Mouse (Mus musculus) midbrain, postnatal 0 days (tissue): Measurements from ENCODE around the gene Tns3. TPM values are rescaled to one million over a fixed set of nuclear protein-coding genes. Genes with fewer than 3 reads are reported as not detected.
A peak's percentile ranks its signal among the peaks of the same experiment; 100 is the strongest.

Experiments used
- ATAC-seq: fragments of 200-750 bp; cut with Nextera tagmentation; 2 replicates; pipeline ENCODE4 v1.8.0; 2017; ENCODE audit warnings: moderate number of reproducible peaks, mild to moderate bottlenecking, moderate TSS enrichment, moderate library complexity; ENCODE audit not compliant: low FRiP score
- DNase-seq: peaks from one replicate; pipeline ENCODE4 v3.0.0-alpha.2; 2015; ENCODE audit warnings: low spot score
- H3K27ac ChIP-seq: fragments of 300-500 bp; sonication (generic); 2 replicates; pipeline ENCODE4 v1.5.1; 2014; ENCODE audit warnings: low read depth, mild to moderate bottlenecking, low read length, mixed read lengths
- H3K27me3 ChIP-seq: fragments of 300-500 bp; sonication (generic); 2 replicates; pipeline ENCODE4 v1.6.1; 2014; ENCODE audit warnings: low read length, control low read depth, mixed read lengths; ENCODE audit not compliant: insufficient read depth
- H3K36me3 ChIP-seq: fragments of 300-500 bp; sonication (generic); 2 replicates; pipeline ENCODE4 v1.6.1; 2014; ENCODE audit warnings: low read length, control low read depth, mixed read lengths; ENCODE audit not compliant: insufficient read depth
- H3K4me1 ChIP-seq: fragments of 300-500 bp; sonication (generic); 2 replicates; pipeline ENCODE4 v1.6.1; 2014; ENCODE audit warnings: mild to moderate bottlenecking, control low read depth, antibody characterized with exemption, low read length, mixed read lengths; ENCODE audit not compliant: insufficient read depth
- H3K4me2 ChIP-seq: fragments of 300-500 bp; sonication (generic); 2 replicates; pipeline ENCODE4 v1.6.1; 2014; ENCODE audit warnings: low read depth, mild to moderate bottlenecking, low read length, mixed read lengths; ENCODE audit not compliant: poor library complexity, severe bottlenecking
- H3K4me3 ChIP-seq: fragments of 300-500 bp; sonication (generic); 2 replicates; pipeline ENCODE4 v1.5.1; 2014; ENCODE audit warnings: low read depth, mild to moderate bottlenecking, low read length, moderate library complexity
- H3K9ac ChIP-seq: fragments of 300-500 bp; sonication (generic); replicated peaks from 2 replicates; pipeline ENCODE4 v1.6.1; 2014; ENCODE audit warnings: mild to moderate bottlenecking, low read length, moderate library complexity, mixed read lengths; ENCODE audit not compliant: poor library complexity, severe bottlenecking
- H3K9me3 ChIP-seq: fragments of 300-500 bp; sonication (generic); 2 replicates; pipeline ENCODE4 v1.6.1; 2016; ENCODE audit warnings: low read length, control low read depth
- CTCF ChIP-seq: IDR thresholded peaks from 2 replicates; pipeline ENCODE4 v1.5.1; 2016; ENCODE audit warnings: antibody characterized with exemption, mild to moderate bottlenecking
- WGBS: fragments of 180-500 bp; shearing (Covaris S2); extraction: QIAGEN DNeasy Blood & Tissue Kit; methylation state at CpG from one replicate; pipeline ENCODE4 v1.1.7; 2014; 5-methylcytosine and 5-hydroxymethylcytosine counted together
- polyA plus RNA-seq: library from polyadenylated mRNA; unstranded; fragments of >200 nt; fragmentation: Nextera tagmentation; extraction: Ambion mirVana; gene quantifications from 2 replicates; pipeline ENCODE4 v1.2.1, GENCODE M21; 2015
- total RNA-seq: library from RNA; depleted of rRNA; stranded (reverse); fragments of >200 nt; gene quantifications from 2 replicates; pipeline ENCODE4 v1.2.3, GENCODE M21; 2014; rRNA removed

Gene Tns3
- total RNA-seq (33.3 and 38.7 TPM in 2 replicates), polyA plus RNA-seq (4.7 and 4.9 TPM in 2 replicates)

DNA sequence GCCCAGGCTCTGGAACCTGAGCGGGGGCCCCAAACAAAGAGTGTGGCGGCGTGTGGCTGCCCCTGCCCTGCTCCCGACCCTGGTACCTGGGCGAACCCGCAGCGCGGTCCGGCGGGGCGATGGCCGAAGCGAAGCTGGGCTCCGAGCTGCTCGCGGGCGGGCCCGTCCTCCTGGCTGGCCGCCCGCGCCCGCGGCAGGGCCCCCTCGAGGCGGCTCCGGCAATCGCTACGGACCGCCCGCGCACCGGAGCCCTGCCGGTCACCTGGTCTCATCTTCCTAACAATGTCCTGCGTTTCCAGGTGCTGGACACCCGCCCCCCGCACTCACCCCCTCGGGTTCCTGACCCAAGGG, at the start of gene Tns3:
TSS of gene Tns3 (minus strand) at position 143 of the 351 bp plus-strand sequence.
- DNase-seq: peak; percentile 48
- WGBS: 1% methylated on average over 26 of the region's 37 CpGs

DNA sequence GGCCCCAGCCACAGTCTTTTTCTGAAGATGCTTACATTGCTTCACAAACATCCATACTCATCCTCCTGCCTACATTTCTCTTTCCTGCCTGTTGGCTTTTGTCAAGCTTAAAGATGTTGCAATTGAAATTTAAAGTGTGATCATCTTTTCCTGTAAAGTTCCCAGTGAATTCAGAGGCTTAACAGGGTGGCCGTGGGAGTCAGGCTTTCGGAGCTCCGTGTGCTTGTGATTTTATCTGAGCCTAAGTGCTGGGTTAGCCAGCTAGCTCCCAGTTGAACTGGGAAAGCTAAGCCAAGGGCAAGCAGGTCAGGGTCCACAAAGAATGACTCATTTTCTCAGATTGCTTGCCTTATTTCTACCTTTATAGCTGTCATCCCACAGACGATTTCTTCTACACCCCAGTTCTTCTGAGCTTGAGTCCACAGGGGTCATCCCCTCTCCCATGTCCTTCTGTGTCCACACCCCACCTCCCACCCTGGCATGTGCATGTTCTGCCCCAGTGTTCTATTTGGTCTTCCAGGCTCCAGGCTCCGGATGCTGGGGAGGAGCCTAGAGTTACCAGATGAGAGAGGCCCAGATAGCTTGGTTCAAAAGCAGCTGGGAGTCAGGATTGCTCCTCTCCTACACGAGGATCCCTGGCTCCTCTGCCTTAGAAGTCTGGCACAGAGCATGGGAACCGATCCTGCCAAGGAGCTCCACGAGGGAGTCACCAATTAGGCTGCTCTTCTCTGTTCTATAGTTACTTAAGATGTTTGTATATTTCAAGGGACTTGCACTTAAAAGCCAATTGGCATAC, 42.1 kb upstream of the Tns3 start:
- H3K4me1 ChIP-seq: no peaks in the 10 kb centered on the region
- H3K9me3 ChIP-seq: no peaks in the 10 kb centered on the region
- ATAC-seq: no peak
- no peak for DNase-seq
- H3K4me2 ChIP-seq: no peak overlapping the region
- no peak overlapping the region for H3K9ac ChIP-seq
- TF ChIP-seq CTCF: no peak
- no peak overlapping the region for H3K27ac ChIP-seq
- H3K36me3 ChIP-seq: no peaks in the 10 kb centered on the region
- 70% methylated on average over 8 of the region's 8 CpGs for WGBS
- H3K4me3 ChIP-seq: no peak overlapping the region
- no peaks in the 10 kb centered on the region for H3K27me3 ChIP-seq

More for the DNA sequence above, at the start of gene Tns3:
- H3K4me3 ChIP-seq: peak within 1 kb of the TSS; percentile 49
- peak within 1 kb of the TSS; percentile 71 for H3K9ac ChIP-seq
- no peaks in the 10 kb centered on the region for H3K9me3 ChIP-seq
- peaks cover 8% of the 10 kb centered on the region; the same call in 1 of the 2 replicates for H3K4me1 ChIP-seq
- no peak within 1 kb of the TSS for H3K27ac ChIP-seq
- peak within 1 kb of the TSS; percentile 81 for H3K4me2 ChIP-seq
- peak; percentile 64; the same call in 1 of the 2 replicates for ATAC-seq
- no peaks in the 10 kb centered on the region for H3K27me3 ChIP-seq
- no peaks in the 10 kb centered on the region for H3K36me3 ChIP-seq
- no peak for TF ChIP-seq CTCF

DNA sequence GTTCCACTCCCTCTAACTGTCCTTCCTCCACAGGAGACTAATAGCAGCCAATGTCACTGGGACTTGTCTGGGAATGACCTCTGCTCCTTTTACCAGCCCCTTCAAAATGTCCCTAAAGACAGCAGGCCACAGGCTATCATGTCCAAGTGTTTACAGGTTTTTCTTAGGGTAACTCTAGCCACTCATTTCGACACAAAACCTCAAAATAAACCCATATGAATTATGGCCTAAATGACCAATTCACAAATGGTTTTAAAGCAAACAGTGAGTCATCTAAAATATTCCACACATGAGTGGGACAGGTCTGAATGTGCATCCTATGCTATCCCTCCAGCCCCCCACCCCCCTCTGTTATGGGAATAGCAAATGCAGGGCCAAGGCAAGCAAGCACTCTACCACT, 40.8 kb upstream of the Tns3 start:
- no peak overlapping the region for H3K27ac ChIP-seq
- H3K9ac ChIP-seq: no peak overlapping the region
- no peaks in the 10 kb centered on the region for H3K4me1 ChIP-seq
- no peak overlapping the region for H3K4me2 ChIP-seq
- H3K27me3 ChIP-seq: no peaks in the 10 kb centered on the region
- H3K36me3 ChIP-seq: no peaks in the 10 kb centered on the region
- no peak overlapping the region for H3K4me3 ChIP-seq
- 81% methylated on average over 1 of the region's 1 CpGs for WGBS
- ATAC-seq (no peak), DNase-seq (no peak)
- H3K9me3 ChIP-seq: no peaks in the 10 kb centered on the region
- TF ChIP-seq CTCF: no peak

DNA sequence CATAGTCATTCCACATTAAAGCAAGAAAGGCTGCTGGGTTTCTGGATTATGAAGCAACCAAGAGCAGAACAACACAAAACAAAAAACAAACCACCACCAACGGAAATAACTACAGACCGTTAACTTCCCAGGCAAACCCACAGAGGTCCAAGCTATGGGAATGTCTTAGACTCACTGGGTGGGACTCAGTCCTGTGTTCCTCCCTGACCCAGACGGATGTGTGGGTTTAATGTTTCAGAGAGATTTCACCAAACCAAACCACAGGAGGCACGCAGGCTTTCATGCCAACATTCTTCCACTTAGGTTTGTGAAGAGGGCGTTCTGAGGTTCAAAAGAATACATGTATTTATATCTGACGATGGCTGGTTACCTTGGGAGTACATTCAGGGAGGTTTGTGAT, 39.5 kb upstream of the Tns3 start:
- Histone ChIP-seq H3K9me3 (no peaks in the 10 kb centered on the region), H3K4me1 (no peaks in the 10 kb centered on the region), H3K36me3 (no peaks in the 10 kb centered on the region), H3K27me3 (no peaks in the 10 kb centered on the region), H3K27ac (no peak overlapping the region), H3K4me2 (no peak overlapping the region), H3K9ac (no peak overlapping the region), H3K4me3 (no peak overlapping the region)
- 82% methylated on average over 6 of the region's 6 CpGs for WGBS
- ATAC-seq: no peak
- TF ChIP-seq CTCF: no peak
- DNase-seq: no peak

DNA sequence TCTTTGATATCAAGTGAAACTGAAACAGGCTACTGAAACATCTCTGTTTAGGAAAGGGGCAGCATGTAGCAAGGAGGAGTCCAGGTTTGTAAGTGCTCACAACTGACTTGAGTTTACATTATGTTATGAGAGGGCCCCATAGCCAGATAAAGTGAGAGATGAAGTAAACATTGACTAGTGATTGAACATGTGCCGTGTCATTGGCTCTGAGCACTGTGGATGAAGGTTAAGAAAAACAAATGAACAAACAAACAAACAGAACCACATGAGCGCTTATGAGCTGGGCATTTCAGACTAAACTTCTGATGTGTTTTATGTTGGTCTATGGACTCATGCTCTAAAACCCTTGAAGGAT, 38.2 kb upstream of the Tns3 start:
- no peak overlapping the region for H3K9ac ChIP-seq
- DNase-seq (no peak), ATAC-seq (no peak)
- TF ChIP-seq CTCF: no peak
- H3K36me3 ChIP-seq: no peaks in the 10 kb centered on the region
- no peak overlapping the region for H3K27ac ChIP-seq
- 98% methylated on average over 2 of the region's 2 CpGs for WGBS
- H3K27me3 ChIP-seq: no peaks in the 10 kb centered on the region
- no peaks in the 10 kb centered on the region for H3K9me3 ChIP-seq
- H3K4me1 ChIP-seq: no peaks in the 10 kb centered on the region
- no peak overlapping the region for H3K4me3 ChIP-seq
- H3K4me2 ChIP-seq: no peak overlapping the region

DNA sequence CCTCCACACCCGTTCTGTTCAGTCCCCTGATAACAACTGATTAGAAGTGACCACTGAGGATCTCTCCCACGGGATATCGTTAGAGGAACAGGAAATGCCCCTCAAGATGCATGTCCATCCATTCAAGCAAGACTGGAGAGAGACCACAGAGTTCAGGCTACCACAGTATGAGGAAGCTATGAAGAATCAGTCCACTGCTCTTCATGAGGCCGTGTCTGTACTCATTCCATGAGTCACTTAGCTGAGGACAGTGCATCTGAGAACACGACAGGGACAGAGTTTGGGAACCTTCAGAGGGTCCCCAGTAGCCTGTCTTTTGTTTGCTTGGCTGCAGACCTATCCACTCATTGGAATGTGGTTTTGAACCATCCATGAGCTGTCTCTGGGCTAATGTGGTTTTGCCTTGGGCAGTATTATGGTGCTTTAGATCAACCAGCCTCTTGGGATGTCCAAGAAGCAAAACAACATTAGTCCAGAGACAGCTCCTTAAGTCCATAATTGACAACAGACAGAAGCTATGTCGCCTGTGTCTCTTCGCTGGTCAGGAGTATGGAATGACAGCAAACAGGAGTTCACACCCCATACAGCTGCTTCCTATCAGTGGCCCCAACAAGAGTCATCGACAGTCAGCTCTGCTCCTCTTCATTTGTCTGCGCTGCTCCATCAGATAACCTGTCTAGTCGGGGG, 37.7 kb upstream of the Tns3 start:
- ATAC-seq (no peak), DNase-seq (no peak)
- no peak overlapping the region for H3K9ac ChIP-seq
- H3K4me1 ChIP-seq: no peaks in the 10 kb centered on the region
- no peaks in the 10 kb centered on the region for H3K36me3 ChIP-seq
- no peaks in the 10 kb centered on the region for H3K27me3 ChIP-seq
- no peak overlapping the region for H3K4me3 ChIP-seq
- 89% methylated on average over 10 of the region's 10 CpGs for WGBS
- TF ChIP-seq CTCF: no peak
- no peaks in the 10 kb centered on the region for H3K9me3 ChIP-seq
- no peak overlapping the region for H3K4me2 ChIP-seq
- H3K27ac ChIP-seq: no peak overlapping the region
